8 mouse cellular contexts compared by ENCODE assay signal in the genomic region with DNA sequence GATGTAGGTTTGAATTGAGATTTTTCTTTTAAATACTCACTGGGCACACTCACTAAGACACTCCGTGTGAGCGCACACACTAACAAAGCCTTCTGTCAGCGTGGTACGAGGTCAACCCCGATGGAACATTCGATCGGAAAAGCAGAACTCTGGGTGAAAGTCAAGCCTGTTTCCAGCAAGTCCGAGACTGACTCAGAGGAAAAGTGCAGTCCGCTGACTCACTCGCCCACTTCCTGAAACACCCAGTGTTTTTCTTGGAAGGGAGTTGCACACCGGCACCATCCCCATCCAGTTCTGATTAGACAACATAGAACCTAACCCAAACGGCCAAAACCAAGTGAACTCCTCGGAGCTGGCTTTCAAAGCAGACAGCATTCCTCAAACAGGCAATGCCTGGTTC.
DNase-seq lines count a peak whose midpoint lies in the region; ATAC-seq lines count a peak whose summit lies in the region.

No protein-coding gene starts in this region.

- DNase-seq in kidney, adult 18-20 months: peak; percentile 62
- peak; percentile 74 to 77 for DNase-seq in heart, postnatal 36 days
- DNase-seq in lung, postnatal 10 days: peak; percentile 38
- DNase-seq in urinary bladder, adult 2 months (ENCODE audit: low spot score): peak; percentile 52
- DNase-seq in layer of hippocampus, adult 18-20 months (ENCODE audit: low spot score in 2 of 2): no peak

- H3K4me2 ChIP-seq in kidney, embryonic 14.5 days (replicated peaks; ENCODE audit: low read depth, low read length): no peak overlapping the region
- no peak overlapping the region for H3K4me2 ChIP-seq in hindbrain, embryonic 12.5 days (replicated peaks)

- no peaks in the 10 kb centered on the region for H3K9me3 ChIP-seq in kidney, embryonic 14.5 days (ENCODE audit: control insufficient read depth, low read length)
- H3K9me3 ChIP-seq in hindbrain, embryonic 12.5 days (replicated peaks): no peaks in the 10 kb centered on the region

- peaks cover 3% of the 10 kb centered on the region; the same call in 1 of the 2 replicates for H3K4me1 ChIP-seq in kidney, embryonic 14.5 days (ENCODE audit: control insufficient read depth, insufficient read depth, low read length)
- peaks cover 17% of the 10 kb centered on the region; the same call in 1 of the 2 replicates for H3K4me1 ChIP-seq in hindbrain, embryonic 12.5 days

- no peak for ATAC-seq in kidney, embryonic 14.5 days (ENCODE audit: low FRiP score, low TSS enrichment)
- ATAC-seq in common myeloid progenitor, adult 5-6 weeks (replicated peaks; ENCODE audit: low read depth, poor library complexity, severe bottlenecking): peak; percentile 70
- no peak for ATAC-seq in hindbrain, embryonic 12.5 days (ENCODE audit: low FRiP score)

- H3K27ac ChIP-seq in kidney, embryonic 14.5 days (ENCODE audit: low read depth, low read length): no peak overlapping the region
- no peak overlapping the region for H3K27ac ChIP-seq in hindbrain, embryonic 12.5 days

- WGBS in kidney, embryonic 14.5 days: 67% methylated on average over 13 of the region's 13 CpGs
- 80% methylated on average over 13 of the region's 13 CpGs for WGBS in hindbrain, embryonic 12.5 days

- H3K27me3 ChIP-seq in kidney, embryonic 14.5 days (ENCODE audit: control insufficient read depth, insufficient read depth, low read length): no peaks in the 10 kb centered on the region
- H3K27me3 ChIP-seq in hindbrain, embryonic 12.5 days: no peaks in the 10 kb centered on the region

- no peak overlapping the region for H3K9ac ChIP-seq in kidney, embryonic 14.5 days (ENCODE audit: low read depth, low read length)
- H3K9ac ChIP-seq in hindbrain, embryonic 12.5 days: no peak overlapping the region

- no peaks in the 10 kb centered on the region for H3K36me3 ChIP-seq in kidney, embryonic 14.5 days (ENCODE audit: control insufficient read depth, insufficient read depth, low read length)
- no peaks in the 10 kb centered on the region for H3K36me3 ChIP-seq in hindbrain, embryonic 12.5 days

- no peak overlapping the region for H3K4me3 ChIP-seq in kidney, embryonic 14.5 days (ENCODE audit: low read length)
- no peak overlapping the region for H3K4me3 ChIP-seq in hindbrain, embryonic 12.5 days

- intact Hi-C loops in heart, postnatal 36 days (cut with DNase I): loop anchor here (2.0 to 5.0 kb wide), 3 partner anchors 90 to 143 kb away; no protein-coding TSS in a partner anchor

Comparison
In these comparisons a context has a peak if more than half of its experiments do, and no peak if none do; other contexts are left out.
1. DNase-seq: peak in kidney, adult 18-20 months (single experiment), heart, postnatal 36 days (2 of 2), lung, postnatal 10 days (single experiment) and urinary bladder, adult 2 months (single experiment); none in layer of hippocampus, adult 18-20 months (0 of 2).